Mouse (Mus musculus) liver, adult 2 months (tissue): ENCODE results near the gene Dusp1.

ENCODE experiments used
- CTCF ChIP-seq: fragments of 200-500 bp; IDR thresholded peaks from 2 replicates; pipeline ENCODE4 v1.5.1; 2011; ENCODE audit warnings: low read depth, low read length, control low read depth
- POLR2A ChIP-seq: fragments of 200-500 bp; IDR thresholded peaks from 2 replicates; pipeline ENCODE4 v1.6.1; 2011; ENCODE audit warnings: low read length, control low read depth; ENCODE audit not compliant: insufficient read depth; ENCODE audit errors: extremely low read depth

DNA sequence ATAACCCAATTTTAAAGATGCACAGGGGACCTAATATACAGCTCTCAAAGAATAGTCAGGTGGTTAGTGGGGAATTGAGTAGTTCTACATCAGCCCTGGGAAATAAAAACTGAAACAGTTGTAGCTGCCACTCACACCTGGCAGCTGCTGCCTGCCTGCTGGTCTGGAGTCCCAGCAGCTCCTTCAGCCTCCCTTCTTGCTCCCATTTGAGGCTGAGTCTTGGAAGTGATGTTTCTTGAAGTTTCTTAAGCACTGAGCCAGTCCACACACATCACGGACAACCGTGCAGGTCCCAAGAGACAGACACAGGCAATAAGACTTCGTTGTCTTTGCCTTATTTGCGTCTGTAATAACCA lies 5.9 kb upstream of the Dusp1 start:
- TF ChIP-seq CTCF (no peak), POLR2A (no peak)
